Mouse (Mus musculus): Measurements from ENCODE around the gene Pou3f1.

Pou3f1 gene

GRCm38 (mm10) chr4:124656518-124656853 lies at the start of gene Pou3f1:
Gene Pou3f1 (plus strand): TSS chr4:124656807.
- no peak for DNase-seq

- no peak for DNase-seq
These were observed 49.4 kb upstream of the Pou3f1 start for GRCm38 (mm10) chr4:124607166-124607565.

GRCm38 (mm10) chr4:124610066-124610465 lies 46.5 kb upstream of the Pou3f1 start:
- no peak for DNase-seq

GRCm38 (mm10) chr4:124610703-124611102 lies 45.9 kb upstream of the Pou3f1 start, which contains the start of gene 3100002H09Rik:
Gene 3100002H09Rik (minus strand): TSS chr4:124610803.
- no peak for DNase-seq

DNA sequence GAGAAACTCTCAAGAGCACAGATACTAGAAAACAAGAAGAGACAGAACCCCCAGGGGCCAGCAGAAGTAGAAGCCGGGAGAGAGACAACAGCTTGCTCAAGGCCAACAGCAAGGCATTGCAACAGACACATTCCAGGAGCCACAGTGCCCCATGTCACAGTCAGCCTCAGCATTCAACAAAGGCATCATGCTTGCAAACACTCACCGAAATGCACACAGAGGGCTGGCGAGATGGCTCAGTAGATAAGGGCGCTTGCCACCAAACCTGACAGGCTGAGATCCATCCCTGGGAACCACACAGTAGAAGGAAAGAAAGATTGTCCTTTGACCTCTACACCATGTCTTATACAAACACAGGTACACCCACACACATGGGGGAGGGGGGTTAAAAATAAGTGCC lies 44.8 kb upstream of the Pou3f1 start:
- no peak for DNase-seq

GRCm38 (mm10) chr4:124614189-124614588 lies 42.4 kb upstream of the Pou3f1 start:
- no peak for DNase-seq

DNA sequence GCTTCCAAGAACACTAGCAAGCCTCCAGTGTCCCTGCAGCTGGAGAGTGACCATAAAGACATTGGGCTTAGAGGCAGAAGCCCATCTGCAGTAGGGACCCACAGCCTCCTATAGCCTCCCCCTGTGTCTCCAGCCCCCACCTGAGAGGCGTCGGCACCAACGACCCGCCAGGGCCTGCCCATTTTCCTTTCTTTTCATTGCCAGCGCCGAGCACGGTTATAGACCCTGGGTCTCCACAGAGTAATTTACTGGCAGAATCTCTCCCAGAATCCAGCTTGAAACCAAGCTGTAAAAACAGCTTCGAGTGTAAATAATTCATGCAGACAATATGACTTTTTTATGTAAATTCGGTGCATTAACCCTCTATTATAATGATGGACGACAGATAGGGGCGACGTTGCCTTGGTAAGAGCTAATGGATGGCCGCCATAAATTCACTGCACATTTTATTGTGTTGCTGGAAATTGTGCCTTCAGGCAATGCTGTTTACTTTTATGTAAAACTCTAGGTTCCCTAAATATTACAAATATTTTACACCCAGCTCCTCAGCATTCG lies 41.1 kb upstream of the Pou3f1 start:
- no peak for DNase-seq

- DNase-seq, result no peak
These were observed 40.6 kb upstream of the Pou3f1 start for GRCm38 (mm10) chr4:124615986-124616385.

DNA sequence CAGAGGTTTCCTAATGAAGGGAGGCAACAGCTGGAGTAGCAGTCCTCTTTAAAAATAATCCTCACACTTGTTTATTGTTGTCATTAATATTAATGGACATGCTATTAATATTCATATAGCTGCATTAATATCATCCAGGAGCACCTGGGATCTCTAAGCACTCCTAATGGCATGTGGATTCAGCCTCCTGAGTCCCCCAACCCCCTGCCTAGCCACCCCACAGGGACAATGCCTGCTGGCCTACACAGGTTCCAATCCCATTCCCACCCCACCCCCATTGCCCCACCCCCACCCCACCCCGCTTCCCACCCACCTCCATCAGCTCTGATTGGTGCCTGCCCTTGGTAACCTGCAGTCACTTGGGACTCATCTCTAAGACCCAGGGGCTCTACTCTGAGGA lies 40.0 kb upstream of the Pou3f1 start:
- no peak for DNase-seq

GRCm38 (mm10) chr4:124618599-124618998 lies 38.0 kb upstream of the Pou3f1 start:
- DNase-seq, result no peak

DNA sequence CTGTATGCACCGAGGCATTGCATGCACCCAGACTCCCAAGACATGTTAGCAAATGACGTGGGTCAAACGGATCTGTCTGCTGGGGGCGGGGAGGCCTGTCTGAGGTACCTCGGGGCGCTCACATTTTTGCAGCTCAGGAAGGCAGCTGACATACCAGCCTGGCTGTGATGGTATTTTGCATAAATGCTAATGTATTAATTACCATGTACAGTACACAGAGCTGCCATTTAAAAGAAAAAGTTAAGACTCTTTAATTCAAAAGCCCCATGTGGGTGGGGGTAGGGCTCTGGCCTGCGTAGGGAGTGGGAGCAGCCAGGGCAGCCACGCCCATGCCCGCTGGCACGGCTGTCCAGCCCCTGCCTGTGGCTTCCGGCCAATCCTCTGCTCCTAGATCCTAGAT lies 35.2 kb upstream of the Pou3f1 start:
- DNase-seq, result no peak

DNA sequence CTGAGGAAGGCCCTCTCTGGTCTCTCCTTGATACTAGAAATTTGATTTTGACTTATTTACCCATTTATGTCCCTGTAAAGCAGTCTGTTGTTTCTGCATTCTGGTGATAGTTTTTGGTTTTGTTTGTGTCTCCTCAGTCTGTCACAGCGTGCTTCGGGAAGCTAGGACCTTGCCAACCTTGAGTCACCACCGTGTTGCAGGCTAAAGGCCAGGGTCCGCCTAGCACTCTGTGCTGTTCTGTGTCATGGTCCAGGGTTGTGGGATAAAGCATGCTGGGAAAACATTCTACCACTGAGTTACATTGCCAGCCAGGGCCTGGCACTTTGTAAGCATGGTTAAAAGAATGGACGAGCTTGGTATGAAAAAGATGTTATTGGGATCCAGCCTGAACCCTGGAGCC lies 34.0 kb upstream of the Pou3f1 start:
- no peak for DNase-seq

DNA sequence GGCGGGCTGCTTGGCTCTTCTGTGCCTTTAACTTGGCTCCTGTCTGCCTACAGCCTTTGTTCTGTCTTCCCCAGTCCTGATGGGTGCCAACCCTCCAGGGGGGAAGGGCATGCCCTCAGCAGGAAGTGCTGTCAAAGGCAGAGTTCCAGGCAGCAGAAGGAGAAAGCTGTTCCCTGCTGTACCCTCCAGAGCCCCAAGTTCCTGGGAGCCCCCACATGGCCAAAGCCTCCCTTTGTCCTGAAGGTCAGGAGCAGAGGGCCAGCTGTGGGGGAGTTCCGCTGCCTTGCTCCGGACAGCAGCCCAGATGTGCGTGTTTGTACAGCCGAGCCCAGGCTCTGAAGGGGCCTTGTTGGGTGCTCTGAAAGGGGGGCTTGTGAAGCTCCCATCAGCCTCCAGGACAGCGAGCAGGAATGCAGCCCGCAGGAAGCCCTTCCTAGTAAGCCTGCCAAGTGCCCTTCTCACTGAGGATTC lies 32.5 kb upstream of the Pou3f1 start:
- peak; percentile 22 for DNase-seq

- no peak for DNase-seq
These were observed 29.8 kb upstream of the Pou3f1 start for GRCm38 (mm10) chr4:124626836-124627235.

DNA sequence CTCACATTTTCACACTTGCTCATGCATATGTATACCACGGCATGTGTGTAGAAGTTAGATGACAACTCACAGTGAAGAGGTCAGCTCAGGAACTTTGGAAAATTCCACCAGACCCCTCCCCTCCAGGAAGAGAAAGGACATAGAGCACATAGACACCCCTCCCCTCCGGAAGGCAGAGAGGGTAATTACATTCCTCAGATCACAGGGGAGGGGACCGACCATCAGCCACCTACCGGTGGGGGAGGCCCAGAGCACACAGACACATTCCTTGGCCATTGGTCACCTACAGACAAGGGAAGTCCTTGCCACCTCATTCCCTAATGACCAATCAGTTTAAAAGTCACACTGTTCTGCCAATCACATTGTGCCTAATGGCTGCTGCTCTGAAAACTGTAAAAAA lies 25.2 kb upstream of the Pou3f1 start:
- DNase-seq, result no peak

- DNase-seq, result no peak
These were observed 23.8 kb upstream of the Pou3f1 start for GRCm38 (mm10) chr4:124632856-124633255.

DNA sequence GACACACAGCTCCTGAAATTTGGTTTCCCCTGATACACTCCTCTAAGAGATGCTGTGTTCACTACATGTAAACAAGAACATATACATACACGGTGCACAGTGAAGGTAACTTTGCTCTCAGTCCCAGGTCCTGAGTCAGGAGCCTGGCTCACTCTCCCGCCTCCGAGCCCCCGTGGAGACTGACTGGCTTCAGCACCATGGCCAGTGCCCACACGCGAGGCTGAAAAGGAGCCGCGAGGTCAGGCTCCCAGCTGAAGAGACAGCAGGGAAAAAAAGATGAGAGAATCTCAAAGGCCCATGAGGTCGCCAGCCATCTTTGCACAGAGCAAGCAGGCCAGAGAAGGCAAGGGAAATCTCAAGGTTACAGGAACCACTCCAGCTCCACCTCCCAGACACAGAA lies 23.3 kb upstream of the Pou3f1 start:
- DNase-seq, result peak; percentile 61

- DNase-seq, result no peak
These were observed 16.9 kb upstream of the Pou3f1 start for GRCm38 (mm10) chr4:124639715-124640114.

- DNase-seq, result no peak
These were observed 12.7 kb upstream of the Pou3f1 start for GRCm38 (mm10) chr4:124643859-124644258.

DNA sequence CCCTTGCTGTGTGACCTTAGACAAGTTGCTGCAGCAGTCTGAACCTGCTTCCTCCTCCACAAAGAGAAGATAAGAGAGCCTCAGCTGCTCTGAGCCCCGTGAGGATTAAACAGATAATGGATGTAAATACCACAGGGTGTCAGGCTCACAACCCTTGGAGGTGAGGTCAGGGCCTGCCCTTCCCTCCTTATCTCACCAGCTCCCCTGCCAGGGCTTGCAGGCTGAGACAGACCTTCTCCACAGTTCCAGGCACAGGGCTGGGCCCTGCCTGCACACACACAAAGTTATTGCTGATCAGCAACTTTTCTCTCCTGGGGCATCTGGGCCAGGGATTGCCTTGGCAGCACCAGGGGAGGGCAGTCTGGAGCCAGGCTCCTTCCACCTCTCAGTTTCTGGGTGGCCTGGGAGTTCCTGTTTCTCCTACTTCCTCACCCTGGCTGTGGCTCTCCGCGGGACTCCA lies 11.6 kb upstream of the Pou3f1 start:
- DNase-seq, result no peak

DNA sequence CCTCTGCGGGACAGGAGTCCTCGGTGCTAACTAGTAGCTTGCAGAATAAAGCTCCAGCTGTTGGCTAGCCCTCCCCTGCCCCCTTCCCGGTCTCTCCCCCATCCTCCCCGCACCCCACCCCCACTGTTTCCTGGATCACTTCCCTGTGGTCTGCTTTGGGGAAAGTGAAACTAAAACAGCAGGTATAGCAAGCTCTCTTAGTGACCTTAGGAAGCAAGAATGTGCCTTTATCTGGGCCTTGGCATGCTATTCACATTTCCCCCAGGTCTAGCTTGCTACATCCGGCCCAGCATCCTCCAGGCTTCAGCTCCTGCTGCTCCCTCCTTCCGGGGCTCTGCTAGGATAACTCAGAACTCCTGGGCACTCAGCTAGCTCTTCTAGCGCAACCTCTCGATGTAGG lies 10.0 kb upstream of the Pou3f1 start:
- peak; percentile 19 for DNase-seq

- no peak for DNase-seq
These were observed 8.7 kb upstream of the Pou3f1 start for GRCm38 (mm10) chr4:124647909-124648308.

GRCm38 (mm10) chr4:124652886-124653285 lies 3.7 kb upstream of the Pou3f1 start:
- no peak for DNase-seq

GRCm38 (mm10) chr4:124656854-124657650 lies 445 bp downstream of the Pou3f1 start:
- peak; percentile 74 for DNase-seq

GRCm38 (mm10) chr4:124657781-124658180 lies 1.2 kb downstream of the Pou3f1 start:
- no peak for DNase-seq
